Mouse (Mus musculus): Measurements from ENCODE around the gene Elmo3.
A peak's percentile ranks its signal among the peaks of the same experiment; 100 is the strongest.

DNA sequence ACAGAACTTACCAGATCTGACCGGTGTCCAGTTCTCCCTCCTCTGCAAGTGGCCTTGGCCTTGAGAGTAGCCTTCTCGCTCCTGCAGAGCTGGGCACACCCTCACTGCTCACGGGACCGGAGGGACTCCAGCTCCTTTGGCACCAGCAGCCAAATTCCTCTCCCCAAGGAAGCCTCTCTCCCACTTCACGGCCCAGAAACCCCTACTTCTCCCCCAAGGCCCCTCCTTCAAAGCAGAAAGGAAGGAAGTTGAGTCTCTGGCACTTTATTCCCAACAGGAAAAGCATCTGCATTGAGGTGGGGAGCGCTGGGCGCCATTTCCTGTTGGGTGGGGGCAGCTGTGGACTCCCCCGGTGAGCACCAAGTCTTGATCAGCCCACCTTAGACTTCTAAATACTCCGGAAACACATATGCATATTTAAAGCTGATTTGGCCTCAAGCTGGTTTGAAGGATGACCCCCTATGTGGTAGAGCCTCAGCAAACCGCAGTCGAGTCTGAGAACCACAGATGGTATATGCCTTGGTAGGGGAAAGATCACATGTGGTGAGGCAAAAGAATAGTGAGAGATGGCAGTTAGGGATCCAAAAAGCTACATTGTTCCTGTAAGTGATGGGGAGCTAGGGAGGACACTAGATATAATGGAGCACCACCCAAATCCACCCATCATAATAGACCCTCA lies 9.4 kb upstream of the Elmo3 start, which contains the start of gene Exoc3l:
- TF ChIP-seq E2F4 (IDR thresholded peaks at IDR 0.05; ENCODE audit: insufficient replicate concordance, low read depth, low read length) = no peak
- no peak for TF ChIP-seq CTCF (conservative IDR thresholded peaks at IDR 0.05 in 1 of 2, IDR thresholded peaks at IDR 0.05 in 1 of 2; ENCODE audit: low read depth in 2 of 2, low read length in 2 of 2)
- TF ChIP-seq ELF1 (IDR thresholded peaks at IDR 0.05; ENCODE audit: low read depth, low read length) = no peak
- no peak for TF ChIP-seq MAZ (IDR thresholded peaks at IDR 0.05; ENCODE audit: low read depth, low read length)
- no peak for TF ChIP-seq ZNF384 (IDR thresholded peaks at IDR 0.05; ENCODE audit: low read depth, low read length)
- no peak for TF ChIP-seq POLR2A (IDR thresholded peaks at IDR 0.05; ENCODE audit: low read depth, low read length)
- TF ChIP-seq CHD2 (IDR thresholded peaks at IDR 0.05; ENCODE audit: low read length) = no peak
- TF ChIP-seq POLR2AphosphoS2 (IDR thresholded peaks at IDR 0.05; ENCODE audit: low read depth, low read length) = no peak
- TF ChIP-seq HCFC1 (IDR thresholded peaks at IDR 0.05; ENCODE audit: low read depth, low read length) = no peak
- no peak for TF ChIP-seq ZC3H11A (IDR thresholded peaks at IDR 0.05; ENCODE audit: low read depth, low read length)
- TF ChIP-seq ZMIZ1 (IDR thresholded peaks at IDR 0.05; ENCODE audit: low read depth, low read length) = peak; percentile 36
- no peak for TF ChIP-seq NELFE (IDR thresholded peaks at IDR 0.05; ENCODE audit: low read depth, low read length)

Measured in CH12.LX (cell line).